Comparison of ENCODE assay signal across 8 mouse cellular contexts in the genomic region with DNA sequence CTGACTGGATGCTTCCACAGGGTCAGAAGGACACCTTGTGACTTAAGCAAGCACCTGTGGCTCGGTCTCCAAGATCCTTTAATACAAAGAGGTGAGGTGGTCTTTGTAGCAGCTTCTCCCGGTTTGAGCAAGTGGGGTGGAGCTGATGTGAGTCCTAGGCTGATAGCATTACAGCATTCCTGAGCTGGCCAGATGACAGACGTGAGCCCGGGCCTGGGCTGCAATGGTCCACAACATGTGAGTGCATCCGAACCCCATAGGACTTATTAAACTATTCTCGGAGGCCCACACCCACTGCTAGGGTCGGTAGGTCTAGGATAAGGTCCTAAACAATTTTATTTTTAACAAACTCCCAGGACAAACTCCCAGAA.
DNase-seq lines count a peak whose midpoint lies in the region; ATAC-seq and TF ChIP-seq lines count a peak whose summit lies in the region.

No protein-coding gene starts in this region.

- intact Hi-C loops in heart, postnatal 10 days (cut with DNase I) = loop anchor here (1.0 to 5.0 kb wide), 4 partner anchors 717 to 998 kb away; a partner anchor contains a TSS

- WGBS in heart, embryonic 16.5 days = 15% methylated on average over 7 of the region's 7 CpGs
- WGBS in heart, postnatal 0 days = 8% methylated on average over 7 of the region's 7 CpGs
- WGBS in midbrain, embryonic 11.5 days = 47% methylated on average over 7 of the region's 7 CpGs
- WGBS in cerebellum, adult 2 months = 40% methylated on average over 7 of the region's 7 CpGs

- TF ChIP-seq CTCF in heart, postnatal 0 days (IDR thresholded peaks at IDR 0.05; ENCODE audit: low read depth) = no peak
- TF ChIP-seq CTCF in cerebellum, adult 2 months (IDR thresholded peaks at IDR 0.05; ENCODE audit: borderline replicate concordance, insufficient read depth, low read depth, low read length) = no peak

- peak overlapping the region; percentile 50 for H3K9ac ChIP-seq in heart, embryonic 16.5 days (ENCODE audit: low read length)
- peak overlapping the region; percentile 4; the same call in 1 of the 2 replicates for H3K9ac ChIP-seq in heart, postnatal 0 days (replicated peaks; ENCODE audit: low read depth, low read length)
- H3K9ac ChIP-seq in midbrain, embryonic 11.5 days (ENCODE audit: low read length) = peak overlapping the region; percentile 43

- no peak for TF ChIP-seq EP300 in heart, postnatal 0 days (IDR thresholded peaks at IDR 0.05; ENCODE audit: low read depth)

- DNase-seq in heart, postnatal 10 days = no peak
- DNase-seq in heart, postnatal 0 days (ENCODE audit: low spot score) = peak; percentile 29
- peak; percentile 87 for DNase-seq in midbrain, embryonic 11.5 days (ENCODE audit: low spot score, missing footprints)
- no peak for DNase-seq in cerebellum, adult 2 months
- no peak for DNase-seq in thymus, postnatal 0 days (ENCODE audit: low spot score)

- peaks cover 7% of the 10 kb centered on the region for H3K4me1 ChIP-seq in heart, embryonic 16.5 days (ENCODE audit: control insufficient read depth, insufficient read depth, low read length)
- no peaks in the 10 kb centered on the region for H3K4me1 ChIP-seq in heart, postnatal 0 days (ENCODE audit: control insufficient read depth, insufficient read depth)
- no peaks in the 10 kb centered on the region; the same call in 1 of the 2 replicates for H3K4me1 ChIP-seq in midbrain, embryonic 11.5 days (ENCODE audit: control insufficient read depth, insufficient read depth, low read length)
- H3K4me1 ChIP-seq in cerebellum, adult 2 months (ENCODE audit: control insufficient read depth, insufficient read depth, low read length) = no peaks in the 10 kb centered on the region

- no peak for TF ChIP-seq POLR2A in cerebellum, adult 2 months (IDR thresholded peaks at IDR 0.05; ENCODE audit: borderline replicate concordance, insufficient read depth, low read length)

- no peaks in the 10 kb centered on the region for H3K9me3 ChIP-seq in heart, embryonic 16.5 days (replicated peaks; ENCODE audit: control insufficient read depth, low read length)
- no peaks in the 10 kb centered on the region for H3K9me3 ChIP-seq in heart, postnatal 0 days (replicated peaks; ENCODE audit: control insufficient read depth, low read length)
- no peaks in the 10 kb centered on the region for H3K9me3 ChIP-seq in midbrain, embryonic 11.5 days (ENCODE audit: control insufficient read depth, low read length)

- H3K27me3 ChIP-seq in heart, embryonic 16.5 days (ENCODE audit: control insufficient read depth, insufficient read depth, low read length) = no peaks in the 10 kb centered on the region
- no peaks in the 10 kb centered on the region for H3K27me3 ChIP-seq in heart, postnatal 0 days (ENCODE audit: control insufficient read depth, insufficient read depth, low read length)
- no peaks in the 10 kb centered on the region for H3K27me3 ChIP-seq in midbrain, embryonic 11.5 days (ENCODE audit: control insufficient read depth, insufficient read depth, low read length)
- no peaks in the 10 kb centered on the region for H3K27me3 ChIP-seq in cerebellum, adult 2 months (ENCODE audit: control insufficient read depth, insufficient read depth, low read length)

- ATAC-seq in heart, embryonic 16.5 days (replicated peaks; ENCODE audit: extremely low read depth, insufficient read depth, low FRiP score) = peak; percentile 66
- peak; percentile 2 for ATAC-seq in activated CD4-positive, CD25-positive, alpha-beta regulatory T cell, adult 4 months
- peak; percentile 73 for ATAC-seq in heart, postnatal 0 days (ENCODE audit: insufficient read depth, low read depth)
- ATAC-seq in midbrain, embryonic 11.5 days (ENCODE audit: low FRiP score) = peak; percentile 59
- no peak for ATAC-seq in cerebellum, adult (ENCODE audit: insufficient number of reproducible peaks, low FRiP score, low TSS enrichment)

- peak overlapping the region; percentile 22 for H3K4me2 ChIP-seq in heart, embryonic 16.5 days (ENCODE audit: low read depth, low read length)
- H3K4me2 ChIP-seq in heart, postnatal 0 days (ENCODE audit: low read depth, low read length) = peak overlapping the region; percentile 8; the same call in 1 of the 2 replicates
- H3K4me2 ChIP-seq in midbrain, embryonic 11.5 days = no peak overlapping the region

- H3K36me3 ChIP-seq in heart, embryonic 16.5 days (ENCODE audit: control insufficient read depth, insufficient read depth) = peaks cover 2% of the 10 kb centered on the region; the same call in 1 of the 2 replicates
- peaks cover 9% of the 10 kb centered on the region; the same call in 1 of the 2 replicates for H3K36me3 ChIP-seq in heart, postnatal 0 days (replicated peaks; ENCODE audit: control insufficient read depth, insufficient read depth, low read length)
- no peaks in the 10 kb centered on the region for H3K36me3 ChIP-seq in midbrain, embryonic 11.5 days (ENCODE audit: control insufficient read depth, insufficient read depth, low read length)

- no peak overlapping the region for H3K4me3 ChIP-seq in heart, embryonic 16.5 days (ENCODE audit: low read length)
- no peak overlapping the region for H3K4me3 ChIP-seq in heart, postnatal 0 days (ENCODE audit: low read depth, low read length)
- no peak overlapping the region for H3K4me3 ChIP-seq in midbrain, embryonic 11.5 days (ENCODE audit: low read depth, low read length)
- H3K4me3 ChIP-seq in cerebellum, adult 2 months (replicated peaks; ENCODE audit: insufficient read depth, low read depth, low read length) = no peak overlapping the region

- peak overlapping the region; percentile 43 for H3K27ac ChIP-seq in heart, embryonic 16.5 days (ENCODE audit: low read length)
- peak overlapping the region; percentile 43 for H3K27ac ChIP-seq in heart, postnatal 0 days (ENCODE audit: low read depth)
- no peak overlapping the region for H3K27ac ChIP-seq in midbrain, embryonic 11.5 days (ENCODE audit: low read depth, low read length)
- H3K27ac ChIP-seq in cerebellum, adult 2 months (ENCODE audit: insufficient read depth, low read length) = no peak overlapping the region

Comparison
In these comparisons a context has a peak if more than half of its experiments do, and no peak if none do; other contexts are left out.
1. DNase-seq: peak in heart, postnatal 0 days (single experiment) and midbrain, embryonic 11.5 days (single experiment); none in heart, postnatal 10 days (0 of 2), cerebellum, adult 2 months (0 of 2) and thymus, postnatal 0 days (single experiment).
2. H3K27ac ChIP-seq: peak in heart, embryonic 16.5 days (single experiment) and heart, postnatal 0 days (single experiment); none in midbrain, embryonic 11.5 days (single experiment) and cerebellum, adult 2 months (single experiment).
3. Peak in every context shown above with its lines, with median percentiles within 50 percentile points of each other: H3K9ac ChIP-seq.